Mouse (Mus musculus) brain, embryonic 14.5 days (tissue): ENCODE results near the gene Timeless.

Experiments
- CTCF ChIP-seq: fragments of 200-500 bp; IDR thresholded peaks from 2 replicates; pipeline ENCODE4 v1.5.1; 2012; ENCODE audit warnings: inconsistent platforms, mild to moderate bottlenecking, moderate library complexity, borderline replicate concordance; ENCODE audit not compliant: insufficient read depth, insufficient read length; ENCODE audit errors: extremely low read depth
- POLR2A ChIP-seq: fragments of 200-500 bp; IDR thresholded peaks from 2 replicates; pipeline ENCODE4 v1.6.1; 2012; ENCODE audit warnings: mild to moderate bottlenecking, inconsistent platforms, borderline replicate concordance; ENCODE audit not compliant: poor library complexity, insufficient read depth, insufficient read length, severe bottlenecking; ENCODE audit errors: extremely low read depth

- TF ChIP-seq POLR2A (no peak), CTCF (no peak)
These were observed 40.0 kb downstream of the Timeless start for GRCm38 (mm10) chr10:128271883-128272282.
